Mouse (Mus musculus): ENCODE data around the gene 1600002K03Rik. TPM values are rescaled to one million over a fixed set of nuclear protein-coding genes. Genes with fewer than 3 reads are reported as not detected.

The 1600002K03Rik gene
- total RNA-seq (2021) = 1 to 10 TPM; 5.4 to 6.5 TPM
- long read RNA-seq, experiment 1, partial matches to known transcripts = 0 of 1 reads
- long read RNA-seq, experiment 1, other reads (novel, unspliced or antisense) = 1 of 1 reads
- long read RNA-seq, experiment 2, partial matches to known transcripts = 1 of 4 reads
- long read RNA-seq, experiment 2, other reads (novel, unspliced or antisense) = 1 of 4 reads

DNA sequence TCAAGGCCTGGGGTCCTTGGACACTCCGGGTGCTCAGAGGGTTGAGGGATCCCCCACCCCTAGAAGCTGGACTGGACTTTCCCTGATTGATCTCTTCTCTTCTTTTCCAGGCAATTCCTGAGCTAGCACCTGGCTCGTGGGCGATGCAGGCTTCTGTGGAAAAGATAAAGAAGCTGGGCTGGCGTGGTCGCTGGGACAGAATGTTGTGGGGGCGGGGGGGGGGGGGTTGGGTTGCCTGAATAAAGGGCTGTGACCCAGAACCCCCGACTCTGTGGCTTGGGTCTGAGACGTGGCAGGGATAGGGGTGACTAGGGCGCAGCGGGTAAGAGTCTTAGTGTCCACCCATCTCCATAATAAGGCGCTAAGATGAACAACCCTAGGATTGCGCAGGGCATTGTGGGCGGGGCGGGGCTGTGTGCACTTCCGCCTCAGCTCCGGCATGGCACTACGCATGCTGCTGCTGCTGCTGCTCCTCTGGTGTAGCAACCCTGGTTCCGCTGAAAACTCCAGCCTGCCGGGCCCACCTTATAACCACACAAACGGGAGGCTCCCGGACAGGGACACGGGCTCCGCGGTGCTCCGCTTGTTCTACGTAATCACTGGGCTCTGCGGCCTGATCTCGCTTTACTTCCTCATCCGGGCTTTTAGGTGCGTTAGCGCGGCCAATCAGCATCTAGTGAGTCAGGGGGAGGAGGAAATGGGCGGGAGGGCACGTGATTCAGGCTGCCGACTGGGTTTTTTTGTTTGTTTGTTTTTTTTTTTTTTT is at the start of gene 1600002K03Rik:
1600002K03Rik (plus strand) TSS at position 418 of the 766 bp plus-strand sequence.
- peak; percentile 90 for DNase-seq (ENCODE audit: low spot score)

DNA sequence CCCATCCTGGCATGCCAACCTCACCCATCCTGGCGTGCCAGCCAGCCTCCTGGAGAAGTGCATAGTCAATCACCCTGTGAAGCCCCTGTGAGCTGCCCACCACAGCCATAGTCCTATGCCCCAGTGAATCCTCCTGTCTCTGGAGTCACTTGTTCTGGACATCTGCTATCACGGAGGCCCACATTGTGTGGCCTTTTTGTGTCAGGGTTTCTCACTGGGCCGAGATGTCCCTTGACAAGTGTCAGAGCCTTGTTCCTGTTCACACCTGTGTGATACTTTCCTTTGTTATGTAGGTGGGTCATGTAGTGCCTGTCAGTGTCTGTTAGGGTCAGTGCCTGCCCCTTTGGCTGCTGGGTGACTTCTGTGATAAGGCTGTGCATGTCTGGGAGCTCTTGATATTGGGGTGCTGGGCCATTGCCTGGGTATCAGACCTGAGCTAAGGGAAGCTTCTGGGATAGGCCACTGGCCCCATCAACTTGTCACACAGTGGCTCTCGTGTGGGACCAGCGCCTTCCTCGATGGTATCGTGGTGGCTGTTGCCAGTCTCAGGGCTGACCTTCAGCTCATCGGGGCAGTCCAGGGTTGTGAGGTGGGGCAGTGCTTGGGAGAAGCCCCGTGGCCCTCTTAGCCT is 48.7 kb upstream of the 1600002K03Rik start:
- no peak for DNase-seq (ENCODE audit: low spot score)

DNA sequence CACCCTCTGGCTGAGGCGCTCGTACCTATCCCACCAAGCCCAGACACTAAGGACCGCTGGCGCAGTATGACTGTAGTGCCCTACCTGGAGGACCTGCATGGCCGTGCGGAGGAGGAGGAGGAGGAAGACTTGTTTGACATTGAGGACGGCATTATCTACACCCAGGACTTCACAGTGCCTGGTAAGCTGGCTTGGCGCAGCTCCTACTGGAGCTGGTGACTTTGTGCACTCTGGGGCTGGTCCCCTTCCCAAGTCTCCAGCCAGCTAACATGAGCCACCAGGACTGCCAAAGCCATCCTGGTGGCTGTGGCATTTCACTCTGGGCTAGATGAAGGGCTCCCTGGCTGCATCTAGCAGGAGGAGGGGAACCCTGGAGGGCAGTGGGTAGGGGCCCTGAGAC is 44.8 kb upstream of the 1600002K03Rik start:
- no peak for DNase-seq (ENCODE audit: low spot score)

DNA sequence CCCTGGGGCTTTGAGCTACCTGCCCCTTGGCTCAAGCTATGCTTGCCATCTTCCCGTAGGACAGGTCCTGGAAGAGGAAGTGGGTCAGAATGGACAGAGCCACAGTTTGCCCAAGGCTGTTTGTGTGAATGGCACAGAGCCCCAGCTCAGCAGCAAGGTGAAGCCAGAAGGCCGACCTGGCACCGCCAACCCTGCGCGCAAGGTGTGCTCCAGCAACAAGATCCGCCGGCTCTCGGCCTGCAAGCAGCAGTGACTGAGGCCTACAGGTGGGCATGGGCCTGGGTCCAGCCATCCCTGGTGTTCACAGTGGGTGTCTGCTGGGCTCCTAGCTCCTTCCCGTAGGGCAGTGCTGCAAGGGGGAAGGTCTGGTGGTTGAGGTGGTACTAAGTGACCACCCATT is 42.9 kb upstream of the 1600002K03Rik start:
- DNase-seq (ENCODE audit: low spot score) = no peak

DNA sequence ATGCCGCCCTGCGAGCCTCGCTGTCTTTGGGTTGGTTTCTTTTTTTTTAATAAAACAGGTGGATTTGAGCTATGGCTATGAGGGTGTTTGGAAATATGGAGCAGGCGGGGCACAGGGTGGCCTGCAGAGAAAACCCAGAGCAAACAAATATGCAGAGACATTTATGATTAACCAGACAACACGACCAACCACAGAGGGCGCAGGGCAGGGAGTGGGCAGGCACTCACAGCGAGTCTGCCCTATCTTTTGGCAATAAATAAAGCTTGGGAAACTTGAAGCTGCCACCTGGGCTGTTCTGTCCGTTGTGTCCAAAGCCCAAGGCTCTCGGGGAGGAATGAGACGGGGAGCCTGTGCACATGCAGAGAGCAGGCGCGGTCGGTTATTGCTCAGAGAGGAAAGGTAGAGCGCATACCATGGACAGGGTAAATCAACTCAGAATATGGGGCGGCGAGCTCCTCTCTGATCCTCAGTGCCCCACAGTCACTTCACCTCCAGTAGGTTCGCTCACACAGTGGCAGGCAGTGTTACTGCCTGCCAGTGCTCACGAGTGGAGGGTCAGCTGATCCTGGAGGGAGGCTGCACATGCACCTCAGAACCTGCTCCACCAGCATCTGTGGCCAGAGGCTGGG is 42.2 kb upstream of the 1600002K03Rik start:
- no peak for DNase-seq (ENCODE audit: low spot score)

DNA sequence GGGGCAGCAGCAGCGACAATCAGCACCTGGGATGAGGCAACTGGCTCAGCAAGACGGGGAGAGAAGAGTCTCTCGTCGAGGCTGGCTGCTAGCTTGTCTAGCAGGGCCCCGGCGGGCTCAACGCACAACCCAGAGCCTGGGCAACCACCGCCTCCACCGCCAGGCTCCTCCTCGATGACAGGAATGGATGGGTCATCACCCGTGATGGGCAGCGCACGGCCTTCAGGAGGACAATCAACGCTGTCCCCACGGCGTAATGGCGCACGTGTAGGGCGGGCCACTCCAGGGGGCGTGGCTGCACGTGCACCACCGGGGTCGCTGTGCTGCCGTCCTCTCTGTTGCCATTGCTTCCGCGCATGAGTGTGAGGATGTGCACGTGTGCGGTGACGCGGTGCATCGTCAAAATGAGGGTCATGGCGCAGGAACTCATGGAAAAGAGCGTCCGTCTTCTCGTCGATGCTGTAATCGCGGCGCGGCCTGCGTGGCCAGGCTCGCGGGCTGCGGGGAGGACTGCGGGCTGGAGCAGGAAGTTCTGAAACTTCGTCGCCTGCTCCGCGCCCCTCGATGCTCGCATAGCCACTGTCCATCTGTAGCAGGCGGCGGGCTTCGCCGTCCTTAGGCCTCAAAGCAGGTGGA is 41.3 kb upstream of the 1600002K03Rik start:
- DNase-seq (ENCODE audit: low spot score) = no peak

DNA sequence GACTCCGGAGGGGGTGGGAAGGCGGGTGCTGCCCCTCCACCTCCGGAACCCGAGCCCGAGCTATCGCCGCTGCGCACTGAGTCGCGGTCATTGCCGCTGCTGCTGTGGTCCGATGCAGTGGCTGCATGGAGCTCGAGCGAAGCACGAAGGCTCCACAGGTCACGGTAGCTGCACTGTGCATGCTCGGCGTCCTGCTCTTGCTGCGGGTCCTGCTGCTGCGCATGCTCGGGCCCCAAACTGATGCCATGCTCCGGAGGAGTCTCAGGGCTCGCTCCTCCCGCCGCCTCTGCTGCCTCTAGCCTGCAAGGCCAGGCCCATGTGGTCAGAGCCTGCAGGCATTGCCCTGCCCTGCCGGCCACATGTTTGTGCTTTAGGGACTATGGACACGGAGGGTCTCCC is 40.8 kb upstream of the 1600002K03Rik start:
- no peak for DNase-seq (ENCODE audit: low spot score)

DNA sequence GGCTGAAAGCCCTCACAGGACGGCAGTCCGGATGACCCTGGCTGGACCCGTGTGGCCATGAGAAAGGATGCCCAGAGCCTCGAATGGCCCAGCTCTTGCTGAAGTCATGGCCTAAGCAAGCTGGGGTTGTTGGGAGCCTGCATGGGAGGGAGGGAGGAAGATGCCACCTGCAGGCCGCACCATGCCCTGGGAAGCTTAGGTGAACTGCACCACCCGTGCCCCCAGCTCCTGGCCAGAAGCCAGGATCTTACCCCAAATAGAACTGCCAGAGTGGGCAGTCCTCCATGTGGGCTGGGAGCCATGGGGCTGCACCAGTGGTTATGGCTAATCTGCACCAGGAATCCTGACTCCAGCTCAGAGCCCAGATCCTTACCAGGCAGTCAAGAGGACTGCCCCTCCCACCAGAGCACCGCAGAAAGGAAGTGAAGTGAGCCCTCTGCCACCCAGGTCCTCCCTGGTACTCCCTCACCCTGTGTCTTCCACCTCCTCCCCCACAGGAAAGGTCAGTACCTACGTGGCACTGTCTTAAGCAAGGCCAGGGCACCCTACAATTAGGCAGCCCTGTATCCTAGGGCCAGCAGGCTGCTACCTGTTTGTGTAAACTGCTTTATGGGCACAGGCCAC is 39.4 kb upstream of the 1600002K03Rik start:
- DNase-seq (ENCODE audit: low spot score) = peak; percentile 55

DNA sequence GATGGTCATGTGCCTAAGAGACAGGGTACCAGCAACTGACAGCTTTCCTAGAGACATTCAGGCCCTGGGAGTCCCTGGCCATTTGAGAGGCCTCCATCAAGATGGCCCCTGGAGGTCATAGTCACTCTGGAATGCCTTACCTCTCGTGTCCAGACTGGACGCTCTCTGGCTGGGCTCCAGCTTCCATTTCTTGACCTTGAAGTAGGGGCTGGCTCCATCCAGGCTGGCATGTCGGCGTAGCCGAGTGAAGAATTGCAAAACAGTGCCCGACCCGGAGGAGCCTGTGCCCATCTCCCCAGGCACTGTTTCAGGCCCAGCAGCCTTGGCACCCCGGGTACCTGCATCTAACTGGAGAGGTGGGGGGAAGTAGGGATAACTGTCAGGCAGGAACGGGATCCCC is 38.3 kb upstream of the 1600002K03Rik start:
- DNase-seq (ENCODE audit: low spot score) = no peak

DNA sequence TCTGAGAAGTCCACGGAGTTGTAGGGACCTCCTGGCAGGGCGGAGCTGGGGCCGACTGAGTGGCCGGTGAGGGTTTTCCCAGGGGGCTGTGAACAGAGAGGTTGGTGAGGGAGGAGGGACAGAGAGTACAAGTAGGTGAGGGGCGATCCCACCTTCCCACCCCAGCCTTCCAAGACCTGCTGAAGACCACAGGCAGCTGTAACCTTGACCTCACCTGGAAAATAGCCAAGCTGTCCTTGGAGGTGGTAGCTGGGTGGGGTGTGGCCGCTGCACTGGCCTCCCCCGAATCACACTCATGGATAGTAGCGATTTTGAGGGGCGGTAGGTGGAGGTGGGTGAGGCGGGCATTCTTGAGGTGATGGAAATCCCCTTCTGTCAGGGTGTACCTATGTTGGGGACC is 37.6 kb upstream of the 1600002K03Rik start:
- DNase-seq (ENCODE audit: low spot score) = no peak

DNA sequence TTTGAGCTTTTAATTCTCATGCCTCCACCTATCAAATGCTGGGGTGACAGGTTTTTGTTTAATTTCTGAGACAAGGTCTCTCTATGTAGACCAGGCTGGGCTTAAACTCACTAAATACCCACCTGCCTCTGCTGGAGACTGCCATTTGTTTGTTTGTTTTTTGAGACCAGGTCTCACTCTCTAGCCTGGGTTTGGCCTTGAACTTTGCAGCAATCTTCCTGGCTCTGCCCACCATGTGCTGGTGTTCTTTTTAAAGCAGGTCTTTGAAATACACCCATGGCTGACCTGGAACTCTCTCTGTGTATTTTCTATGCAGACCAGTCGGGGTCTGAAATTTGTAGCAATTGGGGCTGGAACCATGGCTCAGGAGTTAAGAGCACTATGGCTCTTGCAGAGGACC is 37.1 kb upstream of the 1600002K03Rik start:
- no peak for DNase-seq (ENCODE audit: low spot score)

DNA sequence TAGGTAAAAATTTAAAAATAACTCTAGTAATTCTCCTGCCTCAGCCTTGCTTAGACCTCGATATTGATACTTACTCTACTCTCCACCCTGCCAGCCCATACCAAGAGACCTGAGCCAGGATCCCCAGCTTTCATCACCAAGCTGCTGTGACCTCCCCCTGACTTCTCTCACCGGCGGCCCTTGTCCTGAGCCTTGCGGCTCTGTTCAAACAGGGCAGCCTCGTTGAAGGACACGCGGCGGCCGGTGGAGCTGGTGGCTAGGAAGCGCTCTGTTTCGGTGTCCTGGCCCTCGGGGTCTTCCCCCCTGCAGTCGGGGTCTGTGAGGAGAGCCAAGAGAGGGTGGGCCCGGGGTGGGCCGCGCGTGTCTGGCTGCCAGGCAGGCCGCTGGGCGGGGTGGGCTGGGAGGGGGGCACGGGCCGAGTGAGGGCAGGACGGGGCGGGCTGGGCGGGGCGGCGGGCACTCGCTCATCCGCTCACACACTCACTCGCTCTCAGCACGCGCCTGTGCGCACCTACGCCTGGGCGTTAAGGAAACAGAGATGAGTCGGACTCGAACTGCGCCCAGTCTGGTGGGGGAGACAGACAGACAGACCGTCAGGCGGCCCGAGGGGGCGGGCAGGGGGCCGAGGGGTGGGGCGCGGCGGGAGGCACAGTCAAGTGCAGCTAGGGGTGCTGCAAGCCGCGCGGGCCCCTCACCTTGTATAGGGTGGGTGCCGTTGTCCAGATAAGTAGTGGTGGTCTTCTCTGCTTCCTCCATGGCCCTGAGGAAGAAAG is 36.4 kb upstream of the 1600002K03Rik start:
- no peak for DNase-seq (ENCODE audit: low spot score)

DNA sequence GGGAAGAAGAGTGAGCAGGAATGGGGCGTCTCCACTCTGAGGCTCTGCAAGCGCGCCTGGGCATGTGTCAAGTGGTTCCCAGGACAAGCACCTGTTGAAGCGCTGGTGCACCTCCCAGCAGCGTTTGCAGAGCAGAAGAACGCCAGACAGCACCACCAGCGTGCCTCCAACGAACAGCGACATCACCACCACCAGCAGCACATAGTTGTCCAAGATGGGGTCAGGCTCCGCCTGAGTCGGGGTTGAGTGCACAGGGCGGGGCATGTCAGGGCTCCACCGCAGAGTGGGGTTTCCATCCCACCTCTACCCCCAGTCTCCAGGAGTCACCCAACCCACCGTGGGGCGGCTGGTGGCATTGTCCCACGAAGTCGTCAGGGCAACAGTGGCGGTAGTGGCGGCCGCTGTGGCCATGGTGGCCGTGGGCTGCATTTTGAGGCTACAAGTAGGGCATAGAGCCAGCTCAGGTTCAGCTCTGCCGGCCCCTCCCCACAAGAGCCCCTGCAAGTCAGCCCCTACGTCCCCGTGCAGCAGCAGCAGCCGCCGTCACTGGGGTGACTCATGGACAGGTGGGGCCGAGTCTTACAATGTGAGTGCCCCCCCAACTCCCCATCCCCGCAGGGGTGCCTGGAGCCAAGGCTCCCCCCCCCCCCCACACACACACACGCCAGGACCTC is 35.7 kb upstream of the 1600002K03Rik start:
- no peak for DNase-seq (ENCODE audit: low spot score)

DNA sequence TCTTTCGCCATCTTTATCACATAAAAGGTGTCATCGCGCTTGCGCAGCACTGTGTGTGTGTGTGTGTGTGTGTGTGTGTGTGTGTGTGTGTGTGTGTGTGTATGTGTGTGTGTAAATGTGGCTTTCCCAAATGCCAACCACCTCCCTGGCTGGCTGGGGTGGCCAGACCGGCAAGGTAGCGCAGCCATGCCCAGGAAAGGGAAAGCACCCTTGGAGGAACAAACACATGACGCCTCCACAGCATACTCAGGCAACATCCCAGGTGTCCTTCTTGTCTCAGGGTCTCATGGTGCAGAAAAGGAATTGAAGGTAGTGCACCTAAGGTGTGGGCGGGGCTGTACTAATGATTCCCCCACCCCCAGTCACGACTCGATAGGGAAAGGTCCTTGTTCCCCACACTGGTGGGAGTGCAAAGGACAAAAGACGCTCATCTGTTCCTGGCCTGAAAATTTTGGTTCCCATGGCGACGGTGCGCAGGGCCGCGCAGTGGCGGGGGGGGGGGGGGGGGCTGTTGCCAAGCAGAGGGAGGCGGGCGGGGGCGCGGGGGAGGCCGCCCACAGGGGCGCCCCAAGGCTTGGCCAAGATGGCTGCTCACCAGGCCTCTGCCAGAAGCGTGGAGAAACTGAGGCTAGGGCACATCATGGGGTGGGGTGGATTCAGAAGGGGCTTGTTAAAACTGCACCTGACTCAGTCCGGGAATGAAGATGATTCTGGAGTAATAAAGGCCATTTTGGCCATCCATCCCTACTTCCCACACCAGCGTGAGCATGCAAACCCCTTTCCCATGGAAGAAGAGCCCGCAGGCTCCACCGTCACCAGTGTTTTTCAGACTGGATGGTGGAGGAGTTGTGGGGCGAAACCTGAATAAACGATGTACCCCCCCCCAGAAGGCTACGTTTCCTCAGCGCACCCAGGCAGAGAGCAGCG is 34.9 kb upstream of the 1600002K03Rik start:
- DNase-seq (ENCODE audit: low spot score) = no peak

DNA sequence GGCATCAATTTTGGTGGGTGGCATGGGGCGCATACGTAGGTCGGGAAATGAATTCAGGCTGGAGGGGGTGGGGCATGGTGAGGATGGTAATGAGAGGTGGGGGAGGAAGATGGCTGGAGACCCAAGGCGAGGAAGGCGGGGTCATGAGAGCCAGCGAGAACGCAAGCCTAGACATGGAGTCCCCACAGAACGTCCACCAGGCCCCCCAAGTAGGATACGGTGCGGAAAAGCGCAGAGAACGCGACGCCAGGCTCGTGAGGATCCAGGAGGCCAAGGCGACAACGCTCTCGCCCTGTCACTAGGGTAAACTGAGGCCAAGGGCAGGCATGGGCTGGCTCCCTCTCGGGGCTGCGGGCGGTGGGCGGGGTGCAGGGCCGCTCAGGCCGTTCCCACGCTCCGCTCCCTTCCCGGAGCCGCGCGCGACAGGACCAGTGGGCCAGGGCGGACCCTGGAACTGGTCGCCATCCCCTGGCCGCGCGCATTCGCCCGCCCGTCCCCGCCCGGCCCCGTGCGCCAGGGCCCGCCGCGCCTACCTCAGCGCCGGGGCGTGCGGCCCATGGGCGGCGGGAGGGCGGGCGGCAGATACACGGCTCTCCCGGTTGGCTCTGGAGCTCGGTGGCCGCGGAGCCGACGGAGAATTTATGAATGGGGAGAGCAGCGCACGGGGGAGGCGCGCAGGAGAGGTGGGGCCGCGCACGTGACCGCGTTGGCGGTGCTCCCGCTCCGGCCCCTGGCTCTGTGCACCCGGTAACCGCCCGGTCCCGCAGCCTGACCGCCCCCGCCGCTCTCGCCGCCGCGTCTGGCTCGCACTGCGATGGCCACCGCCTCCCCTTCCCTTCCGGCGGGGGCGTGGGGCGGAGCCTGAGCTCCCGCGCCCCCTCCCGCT is 33.9 kb upstream of the 1600002K03Rik start, which contains the start of gene Atp5d:
Atp5d (plus strand) TSS at position 80 of the 886 bp plus-strand sequence.
- no peak for DNase-seq (ENCODE audit: low spot score)

DNA sequence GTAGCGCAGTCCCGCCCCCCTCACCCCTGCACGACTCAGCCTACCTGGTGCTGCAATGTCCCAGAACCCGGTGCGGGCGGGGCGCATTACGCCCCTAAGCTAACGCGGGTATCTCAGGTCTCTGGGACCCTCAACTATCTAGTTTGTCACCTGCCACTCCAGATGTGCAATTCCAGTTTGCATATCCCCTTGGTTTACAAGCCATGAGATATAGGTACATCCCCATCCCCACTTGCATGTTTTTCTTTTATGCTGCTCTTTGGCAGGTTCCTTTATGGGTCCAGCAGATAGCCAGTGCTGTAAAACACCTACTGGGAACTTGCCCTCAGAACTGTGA is 33.3 kb upstream of the 1600002K03Rik start:
- no peak for DNase-seq (ENCODE audit: low spot score)

DNA sequence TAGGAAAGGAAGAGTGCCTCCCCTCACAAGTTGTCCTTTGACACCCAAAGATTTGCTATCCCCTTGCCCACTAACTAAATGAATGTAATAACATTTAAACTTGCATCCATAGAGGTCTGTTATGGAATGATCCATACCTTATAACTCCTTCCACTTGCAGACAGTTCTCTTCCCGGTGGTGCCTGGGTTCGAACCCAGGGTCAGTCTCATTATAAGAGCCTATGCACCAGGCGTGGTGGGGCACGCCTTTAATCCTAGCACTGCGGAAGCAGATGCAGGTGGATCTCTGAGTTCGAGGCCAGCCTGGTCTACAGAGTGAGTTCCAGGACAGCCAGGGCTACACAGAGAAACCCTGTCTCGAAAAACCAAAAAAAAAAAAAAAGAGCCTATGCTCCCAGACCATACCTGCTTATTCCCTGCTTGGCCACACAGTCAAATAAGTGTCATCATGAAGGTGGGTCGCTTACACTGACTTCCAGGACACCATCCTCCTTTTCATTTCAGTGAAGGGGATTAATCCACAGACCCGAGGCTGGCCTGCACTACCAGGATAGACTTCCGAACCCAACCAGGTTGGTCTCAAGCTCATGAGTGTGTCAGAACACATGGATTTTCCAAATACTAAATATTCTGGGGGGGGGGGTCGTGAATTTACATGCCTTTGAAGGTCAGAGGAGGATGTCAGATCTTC is 32.6 kb upstream of the 1600002K03Rik start:
- no peak for DNase-seq (ENCODE audit: low spot score)

Data from gastrocnemius, adult 18-20 months (tissue).